Mouse (Mus musculus): ENCODE measurements around the gene Nudt1. TPM values are rescaled to one million over a fixed set of nuclear protein-coding genes. Genes with fewer than 3 reads are reported as not detected.

Gene Nudt1
- polyA plus RNA-seq, 1 experiment from 2014 or later = 39.6 TPM

DNA sequence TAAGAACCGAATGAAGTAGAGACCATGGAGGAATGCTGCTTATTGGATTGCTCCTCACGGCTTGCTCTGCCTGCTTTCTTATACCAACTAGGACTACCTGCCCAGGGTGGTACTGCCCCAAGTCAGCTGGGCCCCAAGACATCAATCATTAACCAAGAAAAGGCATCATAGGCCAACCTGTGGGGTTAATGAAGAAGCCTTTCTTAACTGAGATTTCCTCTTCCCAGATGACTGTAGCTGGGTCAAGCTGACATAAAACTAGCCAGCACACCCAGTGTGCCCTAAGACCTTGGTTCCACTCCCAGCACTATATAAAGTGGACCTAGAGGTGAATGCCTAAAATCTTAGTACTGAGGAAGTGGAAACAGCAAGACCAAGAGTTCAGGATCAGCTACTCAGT is 32.3 kb upstream of the Nudt1 start:
- Histone ChIP-seq H3K36me3 (ENCODE audit: control insufficient read depth, insufficient read depth, low read length) (peaks cover 23% of the 10 kb centered on the region), H3K4me1 (ENCODE audit: control insufficient read depth, insufficient read depth, low read length) (no peaks in the 10 kb centered on the region), H3K27ac (ENCODE audit: low read length) (no peak overlapping the region), H3K4me2 (replicated peaks; ENCODE audit: low read depth, low read length) (no peak overlapping the region), H3K27me3 (ENCODE audit: control insufficient read depth, insufficient read depth, low read length) (no peaks in the 10 kb centered on the region), H3K9ac (replicated peaks; ENCODE audit: low read depth, low read length) (no peak overlapping the region), H3K4me3 (ENCODE audit: low read depth, low read length) (no peak overlapping the region), H3K9me3 (ENCODE audit: control insufficient read depth, low read depth, low read length) (no peaks in the 10 kb centered on the region)
- no peak for ATAC-seq (ENCODE audit: insufficient number of reproducible peaks, insufficient read depth, low FRiP score, low read depth)
- WGBS = 93% methylated on average over 2 of the region's 2 CpGs

DNA sequence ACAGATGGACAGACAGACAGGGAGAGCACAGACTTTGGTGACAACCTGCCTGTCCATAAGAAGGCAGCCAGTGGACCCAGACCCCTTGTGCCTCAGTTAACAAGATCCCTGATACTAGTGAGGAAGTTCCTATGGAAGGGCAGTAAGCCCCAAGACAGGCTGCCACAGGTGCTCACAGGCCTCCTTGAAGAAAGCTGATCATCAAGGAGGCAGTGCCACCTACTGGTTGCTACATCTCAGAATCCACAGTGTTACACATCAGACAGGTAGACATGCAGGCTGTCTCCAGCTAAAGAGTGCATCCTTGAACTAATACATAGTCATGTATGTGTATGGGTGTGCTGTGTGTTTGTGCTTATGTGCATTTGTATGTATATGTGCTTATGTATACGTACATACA is 29.3 kb upstream of the Nudt1 start:
- ATAC-seq (ENCODE audit: insufficient number of reproducible peaks, insufficient read depth, low FRiP score, low read depth) = no peak
- Histone ChIP-seq H3K27me3 (ENCODE audit: control insufficient read depth, insufficient read depth, low read length) (no peaks in the 10 kb centered on the region), H3K36me3 (ENCODE audit: control insufficient read depth, insufficient read depth, low read length) (peaks cover 30% of the 10 kb centered on the region), H3K4me1 (ENCODE audit: control insufficient read depth, insufficient read depth, low read length) (no peaks in the 10 kb centered on the region), H3K9me3 (ENCODE audit: control insufficient read depth, low read depth, low read length) (no peaks in the 10 kb centered on the region), H3K9ac (replicated peaks; ENCODE audit: low read depth, low read length) (no peak overlapping the region), H3K27ac (ENCODE audit: low read length) (no peak overlapping the region), H3K4me3 (ENCODE audit: low read depth, low read length) (no peak overlapping the region), H3K4me2 (replicated peaks; ENCODE audit: low read depth, low read length) (no peak overlapping the region)
- 73% methylated on average over 1 of the region's 1 CpGs for WGBS

DNA sequence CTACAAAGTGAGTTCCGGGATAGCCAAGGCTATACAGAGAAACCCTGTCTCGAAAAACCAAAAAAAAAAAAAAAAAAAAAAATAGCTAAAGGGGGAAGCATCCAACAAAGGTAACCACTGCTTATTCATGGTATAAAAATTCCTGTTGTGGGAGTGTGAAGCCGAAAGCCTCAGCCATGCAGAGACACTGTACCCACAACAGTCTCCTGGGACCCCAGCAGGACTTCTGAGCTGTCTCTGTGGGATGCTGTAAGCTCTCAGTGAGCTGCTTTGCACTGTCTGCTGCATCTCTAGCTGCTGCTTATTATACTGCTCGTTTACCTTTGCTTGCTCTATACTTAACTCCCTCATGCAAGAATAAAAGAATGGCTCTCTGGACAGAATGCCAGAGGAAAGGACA is 23.2 kb upstream of the Nudt1 start:
- ATAC-seq (ENCODE audit: insufficient number of reproducible peaks, insufficient read depth, low FRiP score, low read depth) = no peak
- no peak overlapping the region for H3K4me3 ChIP-seq (ENCODE audit: low read depth, low read length)
- H3K27ac ChIP-seq (ENCODE audit: low read length) = no peak overlapping the region
- H3K4me1 ChIP-seq (ENCODE audit: control insufficient read depth, insufficient read depth, low read length) = no peaks in the 10 kb centered on the region
- no peaks in the 10 kb centered on the region for H3K9me3 ChIP-seq (ENCODE audit: control insufficient read depth, low read depth, low read length)
- no peak overlapping the region for H3K9ac ChIP-seq (replicated peaks; ENCODE audit: low read depth, low read length)
- 85% methylated on average over 4 of the region's 4 CpGs for WGBS
- peaks cover 38% of the 10 kb centered on the region for H3K36me3 ChIP-seq (ENCODE audit: control insufficient read depth, insufficient read depth, low read length)
- no peaks in the 10 kb centered on the region for H3K27me3 ChIP-seq (ENCODE audit: control insufficient read depth, insufficient read depth, low read length)
- H3K4me2 ChIP-seq (replicated peaks; ENCODE audit: low read depth, low read length) = no peak overlapping the region

DNA sequence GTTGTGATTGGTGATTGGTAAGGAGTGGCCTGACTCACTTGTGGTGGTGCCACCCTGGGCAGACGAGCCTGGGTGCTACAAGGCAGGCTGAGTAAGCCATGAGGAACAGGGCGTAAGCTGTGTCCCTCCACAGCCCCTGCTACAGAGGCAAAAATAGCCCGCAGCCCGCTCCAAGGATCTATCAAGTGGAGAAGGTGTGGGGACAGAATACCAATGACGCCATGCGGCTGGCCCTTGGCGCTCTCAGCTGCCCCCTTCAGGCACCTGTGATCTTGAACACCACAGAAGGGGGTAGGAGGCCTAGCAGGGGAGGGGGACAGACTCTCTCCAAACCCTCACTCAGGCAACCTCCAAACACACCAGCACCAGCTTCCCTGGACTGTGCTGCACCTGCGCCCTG is 15.4 kb upstream of the Nudt1 start:
- H3K27ac ChIP-seq (ENCODE audit: low read length) = no peak overlapping the region
- H3K27me3 ChIP-seq (ENCODE audit: control insufficient read depth, insufficient read depth, low read length) = no peaks in the 10 kb centered on the region
- no peak overlapping the region for H3K9ac ChIP-seq (replicated peaks; ENCODE audit: low read depth, low read length)
- no peaks in the 10 kb centered on the region for H3K9me3 ChIP-seq (ENCODE audit: control insufficient read depth, low read depth, low read length)
- ATAC-seq (ENCODE audit: insufficient number of reproducible peaks, insufficient read depth, low FRiP score, low read depth) = no peak
- H3K4me2 ChIP-seq (replicated peaks; ENCODE audit: low read depth, low read length) = no peak overlapping the region
- H3K4me1 ChIP-seq (ENCODE audit: control insufficient read depth, insufficient read depth, low read length) = no peaks in the 10 kb centered on the region
- no peak overlapping the region for H3K4me3 ChIP-seq (ENCODE audit: low read depth, low read length)
- 89% methylated on average over 8 of the region's 8 CpGs for WGBS
- H3K36me3 ChIP-seq (ENCODE audit: control insufficient read depth, insufficient read depth, low read length) = peaks cover 47% of the 10 kb centered on the region

DNA sequence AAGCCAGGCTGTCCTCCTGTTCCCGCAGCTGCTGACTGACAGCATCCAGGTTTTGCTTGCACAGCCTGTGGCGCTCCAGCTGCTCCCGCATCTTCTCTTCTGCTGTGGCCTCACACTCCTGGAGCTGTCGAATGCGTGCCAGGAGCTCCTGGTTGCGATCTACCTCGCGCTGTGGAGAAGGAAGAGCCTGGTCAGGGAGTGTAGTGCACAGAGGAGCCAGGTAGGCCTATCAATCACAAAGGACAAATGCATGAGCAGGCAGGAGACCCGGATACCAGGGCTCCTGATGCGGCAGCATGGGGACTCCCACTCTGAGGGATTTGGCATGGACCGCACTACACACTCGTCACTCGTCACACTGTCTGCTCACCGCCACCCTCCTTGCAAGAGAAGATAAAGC is 13.9 kb upstream of the Nudt1 start:
- H3K4me3 ChIP-seq (ENCODE audit: low read depth, low read length) = no peak overlapping the region
- 92% methylated on average over 14 of the region's 14 CpGs for WGBS
- H3K9ac ChIP-seq (replicated peaks; ENCODE audit: low read depth, low read length) = no peak overlapping the region
- H3K27me3 ChIP-seq (ENCODE audit: control insufficient read depth, insufficient read depth, low read length) = no peaks in the 10 kb centered on the region
- H3K4me2 ChIP-seq (replicated peaks; ENCODE audit: low read depth, low read length) = no peak overlapping the region
- H3K27ac ChIP-seq (ENCODE audit: low read length) = no peak overlapping the region
- no peaks in the 10 kb centered on the region for H3K9me3 ChIP-seq (ENCODE audit: control insufficient read depth, low read depth, low read length)
- ATAC-seq (ENCODE audit: insufficient number of reproducible peaks, insufficient read depth, low FRiP score, low read depth) = no peak
- peaks cover 43% of the 10 kb centered on the region for H3K36me3 ChIP-seq (ENCODE audit: control insufficient read depth, insufficient read depth, low read length)
- no peaks in the 10 kb centered on the region for H3K4me1 ChIP-seq (ENCODE audit: control insufficient read depth, insufficient read depth, low read length)

DNA sequence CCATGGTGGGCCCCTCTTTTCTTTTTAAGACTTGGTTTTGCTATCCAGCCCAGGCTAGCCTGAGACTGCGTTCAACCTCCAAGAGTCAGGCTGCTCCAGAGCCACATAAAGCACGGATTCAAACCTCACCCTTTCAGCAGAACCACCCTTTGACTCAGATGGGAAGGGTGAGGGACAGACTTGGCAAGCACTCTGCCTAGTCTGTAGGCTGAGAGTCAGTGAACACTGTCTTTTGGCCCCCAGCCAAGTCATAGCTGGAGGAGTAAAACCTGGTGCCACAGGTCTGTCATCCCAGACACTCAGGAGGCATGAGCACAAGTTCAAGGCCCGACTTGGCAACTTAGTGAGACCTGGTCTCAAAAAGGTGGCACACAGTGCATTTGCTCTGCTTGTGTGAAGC is 4.7 kb upstream of the Nudt1 start:
- Histone ChIP-seq H3K9me3 (ENCODE audit: control insufficient read depth, low read depth, low read length) (no peaks in the 10 kb centered on the region), H3K27ac (ENCODE audit: low read length) (no peak overlapping the region), H3K4me2 (replicated peaks; ENCODE audit: low read depth, low read length) (no peak overlapping the region), H3K27me3 (ENCODE audit: control insufficient read depth, insufficient read depth, low read length) (no peaks in the 10 kb centered on the region), H3K4me3 (ENCODE audit: low read depth, low read length) (no peak overlapping the region), H3K4me1 (ENCODE audit: control insufficient read depth, insufficient read depth, low read length) (peaks cover 6% of the 10 kb centered on the region; the same call in 1 of the 2 replicates), H3K36me3 (ENCODE audit: control insufficient read depth, insufficient read depth, low read length) (peaks cover 6% of the 10 kb centered on the region), H3K9ac (replicated peaks; ENCODE audit: low read depth, low read length) (no peak overlapping the region)
- ATAC-seq (ENCODE audit: insufficient number of reproducible peaks, insufficient read depth, low FRiP score, low read depth) = no peak
- WGBS = 77% methylated on average over 3 of the region's 3 CpGs

DNA sequence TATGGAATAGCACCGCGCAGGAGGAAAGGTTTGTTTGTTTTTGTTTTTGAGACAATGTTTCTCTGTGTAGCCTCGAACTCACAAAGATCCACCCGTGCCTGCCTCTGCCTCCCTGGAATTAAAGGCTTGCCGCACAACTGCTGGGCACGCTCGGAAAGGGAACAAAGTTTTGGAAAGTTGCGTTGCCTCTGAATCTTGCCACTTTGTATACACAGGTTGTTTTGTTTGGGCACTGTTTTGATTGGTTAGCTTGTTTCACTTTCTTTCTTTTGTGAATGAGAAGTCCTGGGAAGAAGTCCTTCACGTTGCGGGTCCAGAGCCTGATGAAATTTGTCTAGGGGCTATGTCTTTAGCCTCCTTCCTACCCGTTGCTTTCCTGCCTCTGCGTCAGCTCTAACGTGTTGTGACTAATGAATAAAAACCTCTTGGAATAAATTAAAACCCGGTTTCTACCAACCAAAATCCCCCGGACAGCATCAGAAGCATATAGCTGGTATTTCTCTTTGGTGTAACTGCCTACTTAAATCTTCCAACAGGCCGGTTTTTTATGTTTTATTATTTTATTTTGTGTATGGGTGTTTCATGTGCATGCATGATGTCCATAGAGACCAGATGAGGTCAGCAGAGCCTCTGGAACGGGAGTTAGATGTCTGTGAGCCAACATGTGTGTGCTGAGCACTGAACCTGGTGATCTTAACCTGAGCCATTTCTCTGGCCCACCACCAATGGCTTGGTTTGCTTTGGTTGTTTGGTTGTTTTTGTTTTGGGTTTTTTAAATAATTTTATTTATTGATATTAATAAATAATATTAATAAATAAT is 510 bp downstream of the Nudt1 start:
- Histone ChIP-seq H3K9me3 (ENCODE audit: control insufficient read depth, low read depth, low read length) (no peaks in the 10 kb centered on the region), H3K27ac (ENCODE audit: low read length) (peak overlapping the region; percentile 44), H3K9ac (replicated peaks; ENCODE audit: low read depth, low read length) (peak overlapping the region; percentile 98), H3K4me1 (ENCODE audit: control insufficient read depth, insufficient read depth, low read length) (peaks cover 6% of the 10 kb centered on the region; the same call in 1 of the 2 replicates), H3K4me2 (replicated peaks; ENCODE audit: low read depth, low read length) (peak overlapping the region; percentile 46), H3K36me3 (ENCODE audit: control insufficient read depth, insufficient read depth, low read length) (no peaks in the 10 kb centered on the region), H3K27me3 (ENCODE audit: control insufficient read depth, insufficient read depth, low read length) (no peaks in the 10 kb centered on the region), H3K4me3 (ENCODE audit: low read depth, low read length) (peak overlapping the region; percentile 90)
- WGBS = 1% methylated on average over 17 of the region's 17 CpGs
- no peak for ATAC-seq (ENCODE audit: insufficient number of reproducible peaks, insufficient read depth, low FRiP score, low read depth)

DNA sequence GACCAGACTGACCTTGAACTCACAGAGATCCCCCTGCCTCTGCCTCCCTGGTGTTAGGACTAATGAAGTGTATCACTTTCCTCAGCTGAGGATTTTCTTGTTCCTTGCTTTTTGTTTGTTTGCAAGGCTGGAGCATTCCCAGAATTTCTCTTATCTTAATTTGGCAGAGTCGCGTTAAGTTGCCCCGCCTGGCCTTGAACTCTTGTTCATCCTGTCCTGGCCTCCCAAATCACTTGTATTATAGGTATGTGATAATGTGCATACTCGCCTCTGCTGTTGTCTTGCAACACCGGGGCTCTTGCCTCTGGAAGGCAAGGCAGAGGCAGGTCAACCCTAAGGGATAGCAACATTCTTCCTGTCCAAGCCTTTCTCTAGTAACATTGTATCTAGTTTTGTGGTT is 2.6 kb downstream of the Nudt1 start:
- no peak for ATAC-seq (ENCODE audit: insufficient number of reproducible peaks, insufficient read depth, low FRiP score, low read depth)
- Histone ChIP-seq H3K4me1 (ENCODE audit: control insufficient read depth, insufficient read depth, low read length) (peaks cover 6% of the 10 kb centered on the region; the same call in 1 of the 2 replicates), H3K4me3 (ENCODE audit: low read depth, low read length) (no peak overlapping the region), H3K27ac (ENCODE audit: low read length) (no peak overlapping the region), H3K9ac (replicated peaks; ENCODE audit: low read depth, low read length) (no peak overlapping the region), H3K4me2 (replicated peaks; ENCODE audit: low read depth, low read length) (no peak overlapping the region), H3K36me3 (ENCODE audit: control insufficient read depth, insufficient read depth, low read length) (peaks cover 12% of the 10 kb centered on the region; the same call in 1 of the 2 replicates), H3K9me3 (ENCODE audit: control insufficient read depth, low read depth, low read length) (no peaks in the 10 kb centered on the region), H3K27me3 (ENCODE audit: control insufficient read depth, insufficient read depth, low read length) (no peaks in the 10 kb centered on the region)
- 90% methylated on average over 5 of the region's 5 CpGs for WGBS

All from stomach, embryonic 14.5 days (tissue).